Mouse (Mus musculus): ENCODE data around the gene Dync1li1. TPM values are rescaled to one million over a fixed set of nuclear protein-coding genes. Genes with fewer than 3 reads are reported as not detected.

The Dync1li1 gene
- polyA plus RNA-seq, 1 experiment from 2014 or later = 64.3 TPM

GRCm38 (mm10) chr9:114650938-114651634, 37.5 kb upstream of the Dync1li1 start:
- Histone ChIP-seq H3K4me1 (ENCODE audit: control insufficient read depth, insufficient read depth, low read length) (no peaks in the 10 kb centered on the region), H3K36me3 (ENCODE audit: control insufficient read depth, insufficient read depth, low read length) (no peaks in the 10 kb centered on the region), H3K27ac (ENCODE audit: low read length) (no peak overlapping the region), H3K9me3 (ENCODE audit: control insufficient read depth, low read depth, low read length) (no peaks in the 10 kb centered on the region), H3K4me3 (ENCODE audit: low read depth, low read length) (no peak overlapping the region), H3K4me2 (replicated peaks; ENCODE audit: low read depth, low read length) (no peak overlapping the region), H3K27me3 (ENCODE audit: control insufficient read depth, insufficient read depth, low read length) (no peaks in the 10 kb centered on the region), H3K9ac (replicated peaks; ENCODE audit: low read depth, low read length) (no peak overlapping the region)
- no peak for ATAC-seq (ENCODE audit: insufficient number of reproducible peaks, insufficient read depth, low FRiP score, low read depth)
- WGBS = 54% methylated on average over 21 of the region's 21 CpGs

DNA sequence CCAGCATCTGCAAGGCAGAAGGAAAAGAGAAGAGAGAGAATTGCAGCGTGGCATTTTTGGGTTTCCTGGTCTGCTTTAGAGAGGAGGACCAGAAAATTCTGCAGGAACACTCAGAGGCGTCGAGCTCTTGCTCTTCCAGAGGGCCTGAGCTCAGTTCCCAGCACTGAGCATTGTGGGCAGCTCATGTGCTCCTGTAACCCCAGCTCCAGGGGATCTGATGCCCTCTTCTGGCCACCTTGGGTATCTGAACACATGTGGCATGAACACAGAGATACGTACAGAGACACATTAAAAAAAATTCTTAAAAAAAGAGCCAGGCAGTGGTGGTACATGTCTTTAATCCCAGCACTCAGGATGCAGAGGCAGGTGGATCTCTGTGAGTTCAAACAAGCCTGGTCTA, 33.2 kb upstream of the Dync1li1 start:
- Histone ChIP-seq H3K27me3 (ENCODE audit: control insufficient read depth, insufficient read depth, low read length) (no peaks in the 10 kb centered on the region), H3K4me3 (ENCODE audit: low read depth, low read length) (no peak overlapping the region), H3K27ac (ENCODE audit: low read length) (no peak overlapping the region), H3K4me1 (ENCODE audit: control insufficient read depth, insufficient read depth, low read length) (no peaks in the 10 kb centered on the region), H3K4me2 (replicated peaks; ENCODE audit: low read depth, low read length) (no peak overlapping the region), H3K9ac (replicated peaks; ENCODE audit: low read depth, low read length) (no peak overlapping the region), H3K9me3 (ENCODE audit: control insufficient read depth, low read depth, low read length) (no peaks in the 10 kb centered on the region), H3K36me3 (ENCODE audit: control insufficient read depth, insufficient read depth, low read length) (no peaks in the 10 kb centered on the region)
- WGBS = 88% methylated on average over 4 of the region's 4 CpGs
- no peak for ATAC-seq (ENCODE audit: insufficient number of reproducible peaks, insufficient read depth, low FRiP score, low read depth)

DNA sequence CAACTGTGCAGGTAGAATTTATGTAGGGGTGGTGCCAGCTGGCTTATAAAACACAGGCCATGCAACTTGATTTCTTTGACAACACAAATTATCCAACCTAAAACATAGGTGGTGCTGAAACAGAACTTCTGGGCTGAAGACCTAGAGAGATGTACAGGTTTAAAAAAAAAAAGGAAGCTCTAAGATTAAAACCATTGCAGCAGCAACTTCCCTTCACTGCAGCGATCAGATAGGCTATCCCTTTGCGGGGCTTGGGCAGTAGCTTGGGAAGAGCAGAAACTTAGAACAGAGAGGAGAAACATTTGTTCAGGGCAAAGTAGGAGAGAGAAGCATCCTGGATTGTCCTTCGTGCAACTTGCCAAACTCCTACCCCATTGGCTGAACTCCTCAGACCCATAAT, 31.9 kb upstream of the Dync1li1 start:
- no peak for ATAC-seq (ENCODE audit: insufficient number of reproducible peaks, insufficient read depth, low FRiP score, low read depth)
- Histone ChIP-seq H3K27me3 (ENCODE audit: control insufficient read depth, insufficient read depth, low read length) (no peaks in the 10 kb centered on the region), H3K36me3 (ENCODE audit: control insufficient read depth, insufficient read depth, low read length) (no peaks in the 10 kb centered on the region), H3K4me2 (replicated peaks; ENCODE audit: low read depth, low read length) (no peak overlapping the region), H3K4me1 (ENCODE audit: control insufficient read depth, insufficient read depth, low read length) (no peaks in the 10 kb centered on the region), H3K4me3 (ENCODE audit: low read depth, low read length) (no peak overlapping the region), H3K27ac (ENCODE audit: low read length) (no peak overlapping the region), H3K9me3 (ENCODE audit: control insufficient read depth, low read depth, low read length) (no peaks in the 10 kb centered on the region), H3K9ac (replicated peaks; ENCODE audit: low read depth, low read length) (no peak overlapping the region)
- 81% methylated on average over 3 of the region's 3 CpGs for WGBS

- Histone ChIP-seq H3K27me3 (ENCODE audit: control insufficient read depth, insufficient read depth, low read length) (no peaks in the 10 kb centered on the region), H3K36me3 (ENCODE audit: control insufficient read depth, insufficient read depth, low read length) (no peaks in the 10 kb centered on the region), H3K27ac (ENCODE audit: low read length) (no peak overlapping the region), H3K4me1 (ENCODE audit: control insufficient read depth, insufficient read depth, low read length) (no peaks in the 10 kb centered on the region), H3K9me3 (ENCODE audit: control insufficient read depth, low read depth, low read length) (no peaks in the 10 kb centered on the region), H3K4me3 (ENCODE audit: low read depth, low read length) (no peak overlapping the region), H3K4me2 (replicated peaks; ENCODE audit: low read depth, low read length) (no peak overlapping the region), H3K9ac (replicated peaks; ENCODE audit: low read depth, low read length) (no peak overlapping the region)
- WGBS = 85% methylated on average over 6 of the region's 6 CpGs
- ATAC-seq (ENCODE audit: insufficient number of reproducible peaks, insufficient read depth, low FRiP score, low read depth) = no peak
Observed at GRCm38 (mm10) chr9:114660506-114660905, 28.1 kb upstream of the Dync1li1 start.

DNA sequence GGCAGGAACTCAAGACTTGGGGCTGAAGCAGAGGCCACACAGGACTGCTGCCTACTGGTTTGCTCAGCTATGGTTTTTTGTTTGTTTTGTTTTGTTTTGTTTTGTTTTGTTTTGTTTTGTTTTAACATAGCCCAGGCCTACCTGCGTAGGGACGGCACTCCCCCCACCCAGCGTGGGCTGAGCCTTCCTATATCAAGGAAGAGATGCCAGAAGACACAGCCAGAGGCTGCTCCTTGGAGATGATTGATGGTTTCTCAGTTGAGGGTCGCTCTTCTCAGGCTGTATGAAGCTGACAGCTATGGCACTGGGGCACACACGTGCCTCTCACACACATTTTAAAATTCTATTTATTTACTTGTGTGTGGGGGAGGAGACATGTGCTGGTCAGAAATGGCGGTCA, 27.6 kb upstream of the Dync1li1 start:
- Histone ChIP-seq H3K27me3 (ENCODE audit: control insufficient read depth, insufficient read depth, low read length) (no peaks in the 10 kb centered on the region), H3K4me1 (ENCODE audit: control insufficient read depth, insufficient read depth, low read length) (no peaks in the 10 kb centered on the region), H3K27ac (ENCODE audit: low read length) (no peak overlapping the region), H3K4me2 (replicated peaks; ENCODE audit: low read depth, low read length) (no peak overlapping the region), H3K9ac (replicated peaks; ENCODE audit: low read depth, low read length) (no peak overlapping the region), H3K36me3 (ENCODE audit: control insufficient read depth, insufficient read depth, low read length) (no peaks in the 10 kb centered on the region), H3K9me3 (ENCODE audit: control insufficient read depth, low read depth, low read length) (no peaks in the 10 kb centered on the region), H3K4me3 (ENCODE audit: low read depth, low read length) (no peak overlapping the region)
- 60% methylated on average over 6 of the region's 6 CpGs for whole genome bisulfite sequencing
- no peak for ATAC-seq (ENCODE audit: insufficient number of reproducible peaks, insufficient read depth, low FRiP score, low read depth)

DNA sequence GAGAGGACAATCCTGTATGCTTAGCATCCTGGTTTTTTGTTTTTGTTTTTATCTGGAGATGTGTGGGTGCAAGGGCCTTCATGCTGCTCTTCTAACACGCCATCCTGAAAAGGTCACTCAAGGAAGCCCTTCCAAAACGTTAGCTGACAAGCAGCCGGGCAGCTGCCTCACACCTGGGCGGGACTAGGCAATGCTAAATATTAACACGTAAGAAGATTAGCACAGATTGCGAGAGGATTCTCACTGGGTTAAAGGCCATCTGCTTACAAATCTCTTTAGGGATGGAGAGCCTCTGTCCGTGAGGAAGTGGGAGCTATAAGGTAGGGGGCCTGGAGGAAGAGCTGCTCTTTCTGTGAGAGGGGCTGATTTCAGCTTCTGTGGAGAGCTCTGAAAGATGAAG, 26.6 kb upstream of the Dync1li1 start:
- no peaks in the 10 kb centered on the region for H3K4me1 ChIP-seq (ENCODE audit: control insufficient read depth, insufficient read depth, low read length)
- no peaks in the 10 kb centered on the region for H3K36me3 ChIP-seq (ENCODE audit: control insufficient read depth, insufficient read depth, low read length)
- H3K4me2 ChIP-seq (replicated peaks; ENCODE audit: low read depth, low read length) = no peak overlapping the region
- no peak overlapping the region for H3K4me3 ChIP-seq (ENCODE audit: low read depth, low read length)
- 26% methylated on average over 7 of the region's 7 CpGs for WGBS
- no peak overlapping the region for H3K9ac ChIP-seq (replicated peaks; ENCODE audit: low read depth, low read length)
- no peak overlapping the region for H3K27ac ChIP-seq (ENCODE audit: low read length)
- H3K27me3 ChIP-seq (ENCODE audit: control insufficient read depth, insufficient read depth, low read length) = no peaks in the 10 kb centered on the region
- H3K9me3 ChIP-seq (ENCODE audit: control insufficient read depth, low read depth, low read length) = no peaks in the 10 kb centered on the region
- ATAC-seq (ENCODE audit: insufficient number of reproducible peaks, insufficient read depth, low FRiP score, low read depth) = no peak

DNA sequence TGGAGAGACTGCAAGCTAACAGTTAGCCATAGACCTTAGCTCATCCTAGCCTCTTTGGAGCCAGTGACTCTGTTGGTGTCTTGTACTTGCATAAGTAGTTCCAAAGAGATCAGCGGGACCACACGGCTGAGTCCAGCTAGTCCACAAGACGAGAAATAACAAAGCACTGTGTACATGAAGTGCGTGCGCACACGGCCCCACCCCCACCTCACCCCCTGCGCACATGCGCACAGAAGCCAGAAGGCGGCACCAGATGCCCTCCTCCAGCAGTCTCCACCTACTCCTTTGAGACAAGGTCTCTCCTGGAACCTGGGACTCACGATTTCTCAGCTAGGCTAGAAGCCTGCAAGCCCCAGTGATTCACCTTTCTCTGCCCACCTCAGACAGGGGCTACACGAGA, 24.8 kb upstream of the Dync1li1 start:
- H3K4me1 ChIP-seq (ENCODE audit: control insufficient read depth, insufficient read depth, low read length) = no peaks in the 10 kb centered on the region
- H3K9me3 ChIP-seq (ENCODE audit: control insufficient read depth, low read depth, low read length) = no peaks in the 10 kb centered on the region
- H3K4me2 ChIP-seq (replicated peaks; ENCODE audit: low read depth, low read length) = no peak overlapping the region
- ATAC-seq (ENCODE audit: insufficient number of reproducible peaks, insufficient read depth, low FRiP score, low read depth) = no peak
- H3K36me3 ChIP-seq (ENCODE audit: control insufficient read depth, insufficient read depth, low read length) = no peaks in the 10 kb centered on the region
- H3K27me3 ChIP-seq (ENCODE audit: control insufficient read depth, insufficient read depth, low read length) = no peaks in the 10 kb centered on the region
- H3K4me3 ChIP-seq (ENCODE audit: low read depth, low read length) = no peak overlapping the region
- H3K27ac ChIP-seq (ENCODE audit: low read length) = no peak overlapping the region
- WGBS = 83% methylated on average over 11 of the region's 11 CpGs
- no peak overlapping the region for H3K9ac ChIP-seq (replicated peaks; ENCODE audit: low read depth, low read length)

DNA sequence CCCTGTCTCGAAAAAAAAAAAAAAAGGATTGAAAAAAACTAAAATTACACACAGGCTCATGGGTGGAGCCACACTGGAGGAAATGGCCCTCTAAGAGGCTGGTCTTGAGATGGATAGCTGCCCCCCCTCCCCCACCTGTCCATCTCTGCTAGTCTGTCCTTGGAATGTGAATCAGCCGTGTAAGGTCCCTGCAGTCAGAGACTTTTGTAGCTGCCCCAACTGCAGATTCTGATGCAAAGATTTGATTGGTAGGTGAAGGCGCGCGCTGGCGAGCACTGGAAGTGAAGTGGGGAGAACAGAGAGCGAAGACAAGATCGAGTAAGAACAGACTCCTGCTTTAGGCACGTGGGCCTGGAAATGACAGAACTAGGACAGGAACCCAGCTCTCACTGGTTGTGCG, 21.7 kb upstream of the Dync1li1 start:
- H3K9me3 ChIP-seq (ENCODE audit: control insufficient read depth, low read depth, low read length) = no peaks in the 10 kb centered on the region
- H3K4me2 ChIP-seq (replicated peaks; ENCODE audit: low read depth, low read length) = no peak overlapping the region
- H3K9ac ChIP-seq (replicated peaks; ENCODE audit: low read depth, low read length) = no peak overlapping the region
- no peak for ATAC-seq (ENCODE audit: insufficient number of reproducible peaks, insufficient read depth, low FRiP score, low read depth)
- WGBS = 83% methylated on average over 10 of the region's 10 CpGs
- no peak overlapping the region for H3K4me3 ChIP-seq (ENCODE audit: low read depth, low read length)
- H3K27me3 ChIP-seq (ENCODE audit: control insufficient read depth, insufficient read depth, low read length) = no peaks in the 10 kb centered on the region
- H3K27ac ChIP-seq (ENCODE audit: low read length) = no peak overlapping the region
- no peaks in the 10 kb centered on the region for H3K36me3 ChIP-seq (ENCODE audit: control insufficient read depth, insufficient read depth, low read length)
- H3K4me1 ChIP-seq (ENCODE audit: control insufficient read depth, insufficient read depth, low read length) = no peaks in the 10 kb centered on the region

- Histone ChIP-seq H3K27me3 (ENCODE audit: control insufficient read depth, insufficient read depth, low read length) (no peaks in the 10 kb centered on the region), H3K4me1 (ENCODE audit: control insufficient read depth, insufficient read depth, low read length) (no peaks in the 10 kb centered on the region), H3K9me3 (ENCODE audit: control insufficient read depth, low read depth, low read length) (no peaks in the 10 kb centered on the region), H3K4me2 (replicated peaks; ENCODE audit: low read depth, low read length) (no peak overlapping the region), H3K9ac (replicated peaks; ENCODE audit: low read depth, low read length) (no peak overlapping the region), H3K27ac (ENCODE audit: low read length) (no peak overlapping the region), H3K36me3 (ENCODE audit: control insufficient read depth, insufficient read depth, low read length) (no peaks in the 10 kb centered on the region), H3K4me3 (ENCODE audit: low read depth, low read length) (no peak overlapping the region)
- no peak for ATAC-seq (ENCODE audit: insufficient number of reproducible peaks, insufficient read depth, low FRiP score, low read depth)
- WGBS = 77% methylated on average over 4 of the region's 4 CpGs
Observed at GRCm38 (mm10) chr9:114668047-114668446, 20.5 kb upstream of the Dync1li1 start.

Measured in stomach, embryonic 14.5 days (tissue).